Mouse (Mus musculus): ENCODE results near the gene Gps2. TPM values are rescaled to one million over a fixed set of nuclear protein-coding genes. Genes with fewer than 3 reads are reported as not detected.

Gene Gps2
- polyA plus RNA-seq, 1 experiment from 2014 or later, result 98.4 TPM

GRCm38 (mm10) chr11:69879711-69880110 lies 34.0 kb upstream of the Gps2 start:
- WGBS, result 55% methylated on average over 15 of the region's 15 CpGs
- H3K27ac ChIP-seq (replicated peaks), result peak overlapping the region; percentile 85
- DNase-seq (ENCODE audit: low spot score), result no peak

DNA sequence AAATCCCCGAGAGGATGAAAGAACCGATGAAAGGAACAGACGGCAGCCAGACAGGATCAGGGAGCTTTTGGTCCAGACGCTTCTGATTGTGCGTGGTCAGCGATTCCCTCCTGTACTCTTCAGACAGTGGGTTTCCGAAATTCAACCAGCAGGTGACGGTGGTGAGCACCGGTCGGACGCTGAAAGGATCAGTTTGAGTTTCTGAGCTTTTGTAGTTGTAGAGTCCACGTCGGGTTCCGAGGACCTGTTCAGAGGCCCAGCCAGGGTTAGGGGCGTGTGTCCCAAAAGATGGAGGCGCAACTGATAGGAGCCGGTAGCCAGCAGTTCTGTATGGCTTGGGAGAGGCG lies 33.2 kb upstream of the Gps2 start:
- WGBS, result under 1% methylated on average over 18 of the region's 18 CpGs
- peaks cover 64% of the 10 kb centered on the region for H3K4me1 ChIP-seq

More at GRCm38 (mm10) chr11:69879711-69880110, 34.0 kb upstream of the Gps2 start:
- H3K27me3 ChIP-seq (ENCODE audit: low read depth, poor library complexity, severe bottlenecking), result peaks cover 19% of the 10 kb centered on the region
- no peaks in the 10 kb centered on the region for H3K9me3 ChIP-seq (replicated peaks)
- peak overlapping the region; percentile 60 for H3K4me3 ChIP-seq
- no peaks in the 10 kb centered on the region for H3K36me3 ChIP-seq
- peaks cover 64% of the 10 kb centered on the region for H3K4me1 ChIP-seq

DNA sequence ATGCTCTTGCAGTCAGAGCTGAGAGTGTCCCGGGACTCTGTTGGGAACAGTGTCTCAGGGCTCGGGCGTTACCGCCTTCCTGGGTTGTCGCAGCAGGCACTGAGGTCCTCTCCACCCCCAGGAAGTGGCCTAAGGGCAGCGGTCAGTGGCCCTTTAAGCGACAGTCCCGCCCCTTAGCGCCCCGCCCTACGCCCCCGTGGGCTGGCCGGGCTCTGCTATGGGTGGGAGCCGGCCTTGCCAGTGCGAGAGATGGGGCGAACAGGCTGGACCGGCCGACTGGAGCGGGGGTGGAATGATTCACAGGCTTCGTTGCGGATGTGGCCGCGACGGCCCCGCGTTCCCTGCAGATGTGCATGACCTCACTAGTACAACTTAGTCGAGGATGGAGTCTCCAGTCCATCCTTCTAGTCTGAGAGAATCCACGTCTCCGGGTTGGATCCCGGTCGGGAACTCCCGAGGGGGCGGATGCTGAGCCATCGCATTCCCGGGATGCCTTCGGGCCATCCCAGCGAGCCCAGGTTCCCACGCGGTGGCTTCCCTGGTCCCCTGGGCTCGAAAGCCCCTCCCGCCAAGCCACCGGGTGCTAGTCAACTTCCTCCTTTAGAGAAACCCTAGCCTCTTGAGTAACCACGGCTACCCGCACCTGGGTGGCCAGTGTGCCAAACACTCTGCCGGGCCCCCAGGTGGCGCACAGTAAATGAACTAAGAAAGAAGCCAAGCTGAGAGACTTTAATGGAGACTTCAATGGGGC lies 32.7 kb upstream of the Gps2 start, which contains the start of gene Kctd11:
Gene Kctd11 (minus strand): TSS at position 554 of the 751 bp plus-strand sequence.
- Histone ChIP-seq H3K4me1 (peaks cover 62% of the 10 kb centered on the region), H3K9me3 (replicated peaks) (no peaks in the 10 kb centered on the region), H3K36me3 (no peaks in the 10 kb centered on the region), H3K27me3 (ENCODE audit: low read depth, poor library complexity, severe bottlenecking) (peaks cover 19% of the 10 kb centered on the region), H3K27ac (replicated peaks) (peak within 1 kb of the TSS; percentile 85), H3K4me3 (peak within 1 kb of the TSS; percentile 60)
- DNase-seq (ENCODE audit: low spot score), result peak; percentile 87
- under 1% methylated on average over 46 of the region's 46 CpGs for WGBS

More for the DNA sequence above, 33.2 kb upstream of the Gps2 start:
- H3K27me3 ChIP-seq (ENCODE audit: low read depth, poor library complexity, severe bottlenecking), result peaks cover 19% of the 10 kb centered on the region
- peak overlapping the region; percentile 60 for H3K4me3 ChIP-seq
- DNase-seq (ENCODE audit: low spot score), result no peak
- peak overlapping the region; percentile 85 for H3K27ac ChIP-seq (replicated peaks)
- H3K9me3 ChIP-seq (replicated peaks), result no peaks in the 10 kb centered on the region
- no peaks in the 10 kb centered on the region for H3K36me3 ChIP-seq

- Histone ChIP-seq H3K27ac (replicated peaks) (peak overlapping the region; percentile 85), H3K36me3 (no peaks in the 10 kb centered on the region), H3K9me3 (replicated peaks) (no peaks in the 10 kb centered on the region), H3K4me1 (peaks cover 53% of the 10 kb centered on the region), H3K4me3 (peak overlapping the region; percentile 60), H3K27me3 (ENCODE audit: low read depth, poor library complexity, severe bottlenecking) (peaks cover 19% of the 10 kb centered on the region)
- no peak for DNase-seq (ENCODE audit: low spot score)
- WGBS, result 60% methylated on average over 21 of the region's 21 CpGs
Observed at GRCm38 (mm10) chr11:69881787-69882670, 31.7 kb upstream of the Gps2 start.

- H3K27ac ChIP-seq (replicated peaks), result no peak overlapping the region
- no peak overlapping the region for H3K4me3 ChIP-seq
- 63% methylated on average over 4 of the region's 4 CpGs for WGBS
- peaks cover 19% of the 10 kb centered on the region for H3K27me3 ChIP-seq (ENCODE audit: low read depth, poor library complexity, severe bottlenecking)
- no peaks in the 10 kb centered on the region for H3K36me3 ChIP-seq
- H3K4me1 ChIP-seq, result peaks cover 43% of the 10 kb centered on the region
- no peaks in the 10 kb centered on the region for H3K9me3 ChIP-seq (replicated peaks)
- DNase-seq (ENCODE audit: low spot score), result no peak
Observed at GRCm38 (mm10) chr11:69883066-69883465, 30.6 kb upstream of the Gps2 start.

DNA sequence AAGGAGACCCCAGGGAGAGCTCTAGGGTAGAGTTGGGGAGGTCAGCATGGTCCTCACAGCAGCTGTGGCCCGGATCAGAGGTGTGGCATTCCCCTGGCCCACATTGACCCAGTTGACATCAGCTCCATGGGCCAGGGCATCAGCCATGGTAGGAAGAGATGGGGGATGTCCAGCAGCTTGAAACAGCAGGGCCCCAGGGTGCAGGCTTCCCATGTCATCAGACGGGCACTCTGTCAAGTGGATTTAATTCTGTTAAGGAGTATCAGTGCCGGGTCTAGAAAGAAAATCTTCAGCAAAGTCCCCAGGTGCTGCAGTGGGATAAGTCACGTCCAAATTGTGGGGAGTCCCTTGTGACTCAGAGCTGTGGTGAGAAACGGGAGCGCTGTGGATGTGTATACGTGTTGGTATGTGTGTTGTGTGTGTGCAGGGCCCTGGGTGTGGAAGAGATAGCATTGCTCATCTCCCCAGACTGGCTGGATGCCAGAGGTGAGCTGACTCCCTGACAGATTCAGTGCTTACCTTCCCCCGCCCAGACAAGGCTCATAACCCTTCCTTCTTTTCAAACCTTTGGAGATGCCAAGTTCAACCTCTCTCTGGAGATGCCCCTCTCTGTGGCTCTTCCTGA lies 30.0 kb upstream of the Gps2 start:
- Histone ChIP-seq H3K27me3 (ENCODE audit: low read depth, poor library complexity, severe bottlenecking) (peaks cover 19% of the 10 kb centered on the region), H3K4me1 (peaks cover 37% of the 10 kb centered on the region), H3K36me3 (no peaks in the 10 kb centered on the region), H3K9me3 (replicated peaks) (no peaks in the 10 kb centered on the region), H3K27ac (replicated peaks) (no peak overlapping the region), H3K4me3 (no peak overlapping the region)
- no peak for DNase-seq (ENCODE audit: low spot score)
- WGBS, result 91% methylated on average over 8 of the region's 8 CpGs

DNA sequence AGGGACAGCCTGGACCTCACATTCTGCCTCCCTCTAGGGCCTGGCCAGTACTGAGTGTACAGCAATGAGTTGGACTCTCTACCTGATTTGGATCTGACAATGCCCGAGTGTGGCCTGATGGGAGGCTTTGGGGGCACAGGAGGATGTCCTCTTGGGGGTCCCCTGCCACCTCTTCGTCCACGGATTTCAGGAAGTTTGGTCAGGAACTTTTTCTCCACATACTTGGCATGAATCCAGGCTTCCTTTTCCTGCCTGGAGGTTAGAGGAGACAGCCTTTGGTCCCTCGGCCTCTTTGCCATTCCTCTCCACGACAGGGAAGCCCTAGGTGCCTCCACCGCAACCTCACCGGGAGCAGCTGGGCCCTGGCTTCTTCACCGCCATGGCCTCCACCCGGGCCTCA lies 29.4 kb upstream of the Gps2 start:
- Histone ChIP-seq H3K4me3 (no peak overlapping the region), H3K4me1 (peaks cover 31% of the 10 kb centered on the region), H3K27ac (replicated peaks) (0 out of 2 replicates have a peak overlapping the region, but pooled peaks have one; percentile 17), H3K36me3 (no peaks in the 10 kb centered on the region), H3K9me3 (replicated peaks) (no peaks in the 10 kb centered on the region), H3K27me3 (ENCODE audit: low read depth, poor library complexity, severe bottlenecking) (peaks cover 16% of the 10 kb centered on the region)
- no peak for DNase-seq (ENCODE audit: low spot score)
- 80% methylated on average over 9 of the region's 9 CpGs for WGBS

DNA sequence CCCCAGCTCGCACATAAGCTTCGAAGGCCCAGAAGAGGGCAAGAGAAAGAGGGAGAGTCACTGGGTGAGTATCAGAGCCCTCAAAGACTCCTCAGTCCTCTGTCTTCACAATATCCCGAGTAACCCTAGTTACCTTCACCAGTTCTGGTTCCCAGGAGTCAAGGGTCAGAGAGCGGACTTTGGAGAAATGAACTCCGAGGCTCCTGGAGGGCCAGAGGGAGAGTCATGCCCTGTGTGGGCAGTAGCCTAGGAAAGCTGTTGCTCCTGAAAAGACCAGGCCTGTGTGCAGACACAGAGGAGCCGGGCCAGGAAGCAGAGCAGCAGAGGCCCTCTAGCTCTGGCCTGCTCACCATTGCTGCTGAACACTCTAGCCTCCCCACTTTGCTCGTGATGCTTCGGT lies 29.0 kb upstream of the Gps2 start:
- no peak overlapping the region for H3K4me3 ChIP-seq
- H3K9me3 ChIP-seq (replicated peaks), result no peaks in the 10 kb centered on the region
- WGBS, result 88% methylated on average over 8 of the region's 8 CpGs
- no peak for DNase-seq (ENCODE audit: low spot score)
- H3K27me3 ChIP-seq (ENCODE audit: low read depth, poor library complexity, severe bottlenecking), result peaks cover 12% of the 10 kb centered on the region
- no peaks in the 10 kb centered on the region for H3K36me3 ChIP-seq
- peaks cover 27% of the 10 kb centered on the region for H3K4me1 ChIP-seq
- H3K27ac ChIP-seq (replicated peaks), result 0 out of 2 replicates have a peak overlapping the region, but pooled peaks have one; percentile 17

DNA sequence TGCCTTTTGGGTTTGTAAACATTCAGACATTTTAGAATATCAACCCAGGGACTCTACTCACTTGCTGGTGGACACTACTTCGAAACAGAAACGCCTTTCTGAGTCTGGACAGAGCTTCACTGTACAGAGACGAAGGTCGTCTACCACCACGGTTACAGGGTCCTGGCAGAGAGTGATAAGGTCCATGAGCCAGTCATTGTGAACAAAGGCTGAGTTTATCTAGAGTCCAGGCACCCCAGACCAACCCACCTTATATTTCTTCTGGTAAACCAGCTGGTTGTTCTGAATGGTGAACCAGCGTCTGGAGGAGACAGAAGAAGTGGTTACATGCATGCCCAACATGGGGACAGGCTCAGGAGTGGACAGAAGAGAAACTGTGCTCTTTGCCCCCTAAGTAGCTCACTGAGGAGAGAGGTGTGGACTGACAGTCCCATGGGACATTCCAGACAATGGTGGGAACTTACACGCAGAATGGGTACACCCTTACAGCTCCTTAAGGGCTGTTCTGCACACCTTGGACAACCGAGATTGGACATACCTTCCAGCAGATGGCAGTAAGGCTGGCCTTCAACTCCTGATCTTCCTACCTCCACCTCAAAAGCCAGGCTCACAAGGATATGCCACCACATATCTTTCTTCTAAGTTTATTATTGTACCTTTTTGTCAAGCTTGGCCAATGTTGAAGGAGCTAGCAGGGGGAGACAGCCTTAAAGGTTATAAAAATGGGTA lies 26.6 kb upstream of the Gps2 start:
- Histone ChIP-seq H3K4me3 (no peak overlapping the region), H3K4me1 (peaks cover 3% of the 10 kb centered on the region), H3K36me3 (no peaks in the 10 kb centered on the region), H3K27ac (replicated peaks) (no peak overlapping the region), H3K9me3 (replicated peaks) (no peaks in the 10 kb centered on the region), H3K27me3 (ENCODE audit: low read depth, poor library complexity, severe bottlenecking) (peaks cover 5% of the 10 kb centered on the region)
- 76% methylated on average over 8 of the region's 8 CpGs for WGBS
- no peak for DNase-seq (ENCODE audit: low spot score)

GRCm38 (mm10) chr11:69891482-69891881 lies 22.2 kb upstream of the Gps2 start:
- H3K27me3 ChIP-seq (ENCODE audit: low read depth, poor library complexity, severe bottlenecking), result no peaks in the 10 kb centered on the region
- no peak for DNase-seq (ENCODE audit: low spot score)
- no peak overlapping the region for H3K27ac ChIP-seq (replicated peaks)
- H3K36me3 ChIP-seq, result no peaks in the 10 kb centered on the region
- H3K4me1 ChIP-seq, result no peaks in the 10 kb centered on the region
- H3K9me3 ChIP-seq (replicated peaks), result no peaks in the 10 kb centered on the region
- no peak overlapping the region for H3K4me3 ChIP-seq
- 86% methylated on average over 4 of the region's 4 CpGs for WGBS

- H3K4me3 ChIP-seq, result no peak overlapping the region
- peaks cover 23% of the 10 kb centered on the region for H3K4me1 ChIP-seq
- no peaks in the 10 kb centered on the region for H3K9me3 ChIP-seq (replicated peaks)
- 89% methylated on average over 5 of the region's 5 CpGs for WGBS
- DNase-seq (ENCODE audit: low spot score), result no peak
- H3K27me3 ChIP-seq (ENCODE audit: low read depth, poor library complexity, severe bottlenecking), result no peaks in the 10 kb centered on the region
- H3K27ac ChIP-seq (replicated peaks), result no peak overlapping the region
- H3K36me3 ChIP-seq, result peaks cover 5% of the 10 kb centered on the region; the same call in 1 of the 2 replicates
Observed at GRCm38 (mm10) chr11:69894671-69895070, 19.0 kb upstream of the Gps2 start.

DNA sequence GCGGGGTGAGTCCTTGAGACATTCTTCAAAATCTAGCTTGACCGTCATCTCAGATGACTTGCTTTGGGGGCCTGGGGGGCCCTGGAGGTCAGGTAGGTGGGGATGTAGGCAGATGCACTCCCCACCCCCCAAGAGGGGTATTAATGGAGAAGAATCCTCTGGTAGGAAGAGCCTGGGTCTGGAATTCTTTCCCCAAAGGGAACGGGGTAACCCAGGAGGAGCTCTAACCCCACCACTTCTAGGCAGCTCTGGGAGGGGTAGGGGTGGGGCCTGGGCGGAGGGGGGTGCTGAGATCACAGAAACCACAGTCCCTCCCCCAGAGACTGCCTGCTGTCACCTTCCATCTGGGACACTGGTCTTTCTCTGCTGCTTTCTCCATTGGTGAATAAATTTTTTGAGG lies 18.4 kb upstream of the Gps2 start, which contains the start of gene Acap1:
Gene Acap1 (minus strand): TSS at position 249 of the 400 bp plus-strand sequence.
- no peaks in the 10 kb centered on the region for H3K27me3 ChIP-seq (ENCODE audit: low read depth, poor library complexity, severe bottlenecking)
- peaks cover 5% of the 10 kb centered on the region; the same call in 1 of the 2 replicates for H3K36me3 ChIP-seq
- H3K4me3 ChIP-seq, result no peak within 1 kb of the TSS
- no peak within 1 kb of the TSS for H3K27ac ChIP-seq (replicated peaks)
- H3K4me1 ChIP-seq, result peaks cover 29% of the 10 kb centered on the region
- DNase-seq (ENCODE audit: low spot score), result no peak
- H3K9me3 ChIP-seq (replicated peaks), result no peaks in the 10 kb centered on the region
- 69% methylated on average over 4 of the region's 4 CpGs for WGBS

All from midbrain, embryonic 10.5 days (tissue).